Mouse (Mus musculus): ENCODE results near the gene Afg1l. TPM values are rescaled to one million over a fixed set of nuclear protein-coding genes. Genes with fewer than 3 reads are reported as not detected.

Gene Afg1l
- polyA plus RNA-seq, 1 experiment from 2014 or later, result 8.3 TPM

GRCm38 (mm10) chr10:42457557-42458191, 20.7 kb downstream of the Afg1l start:
- Histone ChIP-seq H3K27ac (ENCODE audit: low read depth) (peak overlapping the region; percentile 22; the same call in 1 of the 2 replicates), H3K9ac (ENCODE audit: low read length) (no peak overlapping the region), H3K36me3 (ENCODE audit: control insufficient read depth, insufficient read depth, low read length) (no peaks in the 10 kb centered on the region), H3K4me1 (replicated peaks; ENCODE audit: control insufficient read depth, insufficient read depth, low read length) (0 out of 2 replicates have a peak, but pooled peaks cover 2% of the 10 kb centered on the region), H3K4me3 (ENCODE audit: low read depth, low read length) (no peak overlapping the region), H3K9me3 (ENCODE audit: control insufficient read depth, low read length) (peaks cover 10% of the 10 kb centered on the region; the same call in 1 of the 2 replicates), H3K27me3 (replicated peaks; ENCODE audit: control insufficient read depth, insufficient read depth, low read length) (no peaks in the 10 kb centered on the region), H3K4me2 (ENCODE audit: low read length) (no peak overlapping the region)
- no peak for ATAC-seq (replicated peaks; ENCODE audit: low FRiP score, low TSS enrichment, low read depth)
- no peak for DNase-seq (ENCODE audit: low spot score)
- WGBS, result 67% methylated on average over 9 of the region's 9 CpGs

DNA sequence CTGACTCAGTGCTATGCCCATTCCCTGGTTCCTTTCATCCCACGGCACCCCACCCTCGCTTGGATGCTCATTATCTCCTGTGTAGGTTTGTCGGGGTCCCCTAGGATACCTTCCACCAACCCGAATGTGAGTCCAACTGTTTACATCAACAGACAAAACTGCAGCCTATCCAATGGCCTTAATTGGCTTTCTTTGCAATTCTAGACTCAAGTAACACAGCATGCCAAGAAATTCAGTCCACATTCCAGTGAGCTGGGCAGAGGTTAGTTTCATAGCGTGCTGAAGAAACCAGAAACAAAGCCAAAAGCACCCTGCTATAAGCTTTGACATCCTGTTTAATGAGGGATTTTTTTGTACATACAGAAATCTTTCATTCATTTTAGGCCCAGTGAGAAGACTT, 22.4 kb downstream of the Afg1l start:
- H3K9ac ChIP-seq (ENCODE audit: low read length), result no peak overlapping the region
- no peak overlapping the region for H3K4me3 ChIP-seq (ENCODE audit: low read depth, low read length)
- H3K36me3 ChIP-seq (ENCODE audit: control insufficient read depth, insufficient read depth, low read length), result no peaks in the 10 kb centered on the region
- H3K4me2 ChIP-seq (ENCODE audit: low read length), result no peak overlapping the region
- H3K4me1 ChIP-seq (replicated peaks; ENCODE audit: control insufficient read depth, insufficient read depth, low read length), result 0 out of 2 replicates have a peak, but pooled peaks cover 2% of the 10 kb centered on the region
- no peak for DNase-seq (ENCODE audit: low spot score)
- ATAC-seq (replicated peaks; ENCODE audit: low FRiP score, low TSS enrichment, low read depth), result no peak
- H3K27me3 ChIP-seq (replicated peaks; ENCODE audit: control insufficient read depth, insufficient read depth, low read length), result no peaks in the 10 kb centered on the region
- no peak overlapping the region for H3K27ac ChIP-seq (ENCODE audit: low read depth)
- 72% methylated on average over 5 of the region's 5 CpGs for WGBS
- H3K9me3 ChIP-seq (ENCODE audit: control insufficient read depth, low read length), result peaks cover 10% of the 10 kb centered on the region; the same call in 1 of the 2 replicates

- Histone ChIP-seq H3K9me3 (ENCODE audit: control insufficient read depth, low read length) (peaks cover 8% of the 10 kb centered on the region; the same call in 1 of the 2 replicates), H3K4me1 (replicated peaks; ENCODE audit: control insufficient read depth, insufficient read depth, low read length) (0 out of 2 replicates have a peak, but pooled peaks cover 2% of the 10 kb centered on the region), H3K27me3 (replicated peaks; ENCODE audit: control insufficient read depth, insufficient read depth, low read length) (no peaks in the 10 kb centered on the region), H3K27ac (ENCODE audit: low read depth) (no peak overlapping the region), H3K9ac (ENCODE audit: low read length) (no peak overlapping the region), H3K36me3 (ENCODE audit: control insufficient read depth, insufficient read depth, low read length) (no peaks in the 10 kb centered on the region), H3K4me3 (ENCODE audit: low read depth, low read length) (no peak overlapping the region), H3K4me2 (ENCODE audit: low read length) (no peak overlapping the region)
- ATAC-seq (replicated peaks; ENCODE audit: low FRiP score, low TSS enrichment, low read depth) (no peak), DNase-seq (ENCODE audit: low spot score) (no peak)
- WGBS, result 82% methylated on average over 6 of the region's 6 CpGs
These were observed 23.7 kb downstream of the Afg1l start for GRCm38 (mm10) chr10:42454690-42455089.

DNA sequence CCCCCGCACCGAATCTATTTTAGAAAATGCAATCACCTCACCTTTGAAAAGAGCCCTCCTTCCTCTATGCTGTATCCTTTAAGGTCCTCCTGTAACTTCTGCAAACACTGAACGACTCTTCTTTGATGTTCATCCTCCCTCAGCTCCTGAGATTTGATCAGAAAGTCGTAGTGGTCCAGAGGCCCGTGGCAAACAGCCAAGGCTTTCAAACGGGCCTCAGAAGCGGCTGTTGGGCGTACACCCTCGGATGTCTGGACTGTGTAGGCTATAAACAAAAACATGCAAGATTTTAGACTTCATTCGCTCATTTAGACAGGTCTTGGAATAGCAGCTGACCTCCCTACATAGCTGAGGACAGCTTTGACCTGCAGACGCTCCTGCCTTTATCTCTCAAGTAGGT, 24.1 kb downstream of the Afg1l start:
- 60% methylated on average over 11 of the region's 11 CpGs for WGBS
- Histone ChIP-seq H3K27me3 (replicated peaks; ENCODE audit: control insufficient read depth, insufficient read depth, low read length) (no peaks in the 10 kb centered on the region), H3K4me1 (replicated peaks; ENCODE audit: control insufficient read depth, insufficient read depth, low read length) (0 out of 2 replicates have a peak, but pooled peaks cover 2% of the 10 kb centered on the region), H3K9ac (ENCODE audit: low read length) (no peak overlapping the region), H3K27ac (ENCODE audit: low read depth) (no peak overlapping the region), H3K4me2 (ENCODE audit: low read length) (no peak overlapping the region), H3K4me3 (ENCODE audit: low read depth, low read length) (no peak overlapping the region), H3K36me3 (ENCODE audit: control insufficient read depth, insufficient read depth, low read length) (no peaks in the 10 kb centered on the region), H3K9me3 (ENCODE audit: control insufficient read depth, low read length) (peaks cover 4% of the 10 kb centered on the region; the same call in 1 of the 2 replicates)
- ATAC-seq (replicated peaks; ENCODE audit: low FRiP score, low TSS enrichment, low read depth), result no peak
- DNase-seq (ENCODE audit: low spot score), result no peak

DNA sequence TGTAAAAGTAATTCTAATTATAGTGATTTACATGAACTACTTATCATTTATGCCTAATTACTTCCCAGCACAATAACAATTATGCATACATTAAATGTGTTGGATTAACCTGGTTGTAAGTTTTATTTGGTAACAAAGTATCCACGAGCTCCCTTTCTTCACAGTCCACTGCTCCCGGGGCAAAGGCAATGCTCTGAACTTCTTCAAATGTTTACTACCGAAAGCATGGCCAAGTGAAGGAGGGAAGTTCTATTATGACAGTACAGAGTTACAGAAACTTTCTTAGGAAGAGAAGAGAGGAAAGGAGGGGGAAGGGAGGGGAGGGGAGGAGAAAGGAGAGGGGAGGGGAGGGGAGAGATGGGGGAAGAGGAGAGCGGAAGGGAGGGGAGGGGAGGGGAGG, 28.7 kb downstream of the Afg1l start:
- no peaks in the 10 kb centered on the region for H3K9me3 ChIP-seq (ENCODE audit: control insufficient read depth, low read length)
- no peaks in the 10 kb centered on the region for H3K27me3 ChIP-seq (replicated peaks; ENCODE audit: control insufficient read depth, insufficient read depth, low read length)
- H3K36me3 ChIP-seq (ENCODE audit: control insufficient read depth, insufficient read depth, low read length), result no peaks in the 10 kb centered on the region
- 49% methylated on average over 3 of the region's 4 CpGs for WGBS
- DNase-seq (ENCODE audit: low spot score), result no peak
- H3K4me3 ChIP-seq (ENCODE audit: low read depth, low read length), result no peak overlapping the region
- H3K9ac ChIP-seq (ENCODE audit: low read length), result no peak overlapping the region
- H3K4me2 ChIP-seq (ENCODE audit: low read length), result no peak overlapping the region
- ATAC-seq (replicated peaks; ENCODE audit: low FRiP score, low TSS enrichment, low read depth), result no peak
- H3K27ac ChIP-seq (ENCODE audit: low read depth), result no peak overlapping the region
- 0 out of 2 replicates have a peak, but pooled peaks cover under 1% of the 10 kb centered on the region for H3K4me1 ChIP-seq (replicated peaks; ENCODE audit: control insufficient read depth, insufficient read depth, low read length)

DNA sequence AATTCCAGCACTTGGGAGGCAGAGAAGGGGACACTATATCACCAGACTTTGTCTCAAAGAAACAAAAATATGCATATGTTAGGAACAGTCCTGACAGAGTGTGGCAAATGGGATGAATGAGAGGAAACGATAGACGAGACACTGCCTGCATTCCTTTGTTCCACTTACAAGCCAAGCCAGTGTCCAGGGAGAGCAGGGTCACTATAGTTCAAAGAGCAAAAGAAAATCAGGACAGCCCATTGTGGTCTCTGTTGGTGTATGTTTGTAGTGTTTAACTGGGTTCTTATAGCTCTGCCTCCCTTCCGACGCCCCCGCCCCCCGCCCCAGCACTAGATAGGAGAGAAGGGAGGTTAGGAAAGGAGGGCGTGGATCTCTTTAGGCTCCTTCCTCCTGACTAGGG, 30.0 kb downstream of the Afg1l start:
- H3K27me3 ChIP-seq (replicated peaks; ENCODE audit: control insufficient read depth, insufficient read depth, low read length), result no peaks in the 10 kb centered on the region
- H3K9me3 ChIP-seq (ENCODE audit: control insufficient read depth, low read length), result no peaks in the 10 kb centered on the region
- H3K27ac ChIP-seq (ENCODE audit: low read depth), result no peak overlapping the region
- H3K4me3 ChIP-seq (ENCODE audit: low read depth, low read length), result no peak overlapping the region
- no peaks in the 10 kb centered on the region for H3K4me1 ChIP-seq (replicated peaks; ENCODE audit: control insufficient read depth, insufficient read depth, low read length)
- 51% methylated on average over 7 of the region's 7 CpGs for WGBS
- no peak for DNase-seq (ENCODE audit: low spot score)
- no peak overlapping the region for H3K4me2 ChIP-seq (ENCODE audit: low read length)
- no peaks in the 10 kb centered on the region for H3K36me3 ChIP-seq (ENCODE audit: control insufficient read depth, insufficient read depth, low read length)
- ATAC-seq (replicated peaks; ENCODE audit: low FRiP score, low TSS enrichment, low read depth), result no peak
- H3K9ac ChIP-seq (ENCODE audit: low read length), result no peak overlapping the region

- H3K4me1 ChIP-seq (replicated peaks; ENCODE audit: control insufficient read depth, insufficient read depth, low read length), result no peaks in the 10 kb centered on the region
- H3K4me3 ChIP-seq (ENCODE audit: low read depth, low read length), result no peak overlapping the region
- no peaks in the 10 kb centered on the region for H3K36me3 ChIP-seq (ENCODE audit: control insufficient read depth, insufficient read depth, low read length)
- 63% methylated on average over 9 of the region's 9 CpGs for WGBS
- no peak overlapping the region for H3K27ac ChIP-seq (ENCODE audit: low read depth)
- H3K4me2 ChIP-seq (ENCODE audit: low read length), result no peak overlapping the region
- no peak for ATAC-seq (replicated peaks; ENCODE audit: low FRiP score, low TSS enrichment, low read depth)
- H3K27me3 ChIP-seq (replicated peaks; ENCODE audit: control insufficient read depth, insufficient read depth, low read length), result no peaks in the 10 kb centered on the region
- H3K9me3 ChIP-seq (ENCODE audit: control insufficient read depth, low read length), result no peaks in the 10 kb centered on the region
- no peak overlapping the region for H3K9ac ChIP-seq (ENCODE audit: low read length)
- no peak for DNase-seq (ENCODE audit: low spot score)
These were observed 32.2 kb downstream of the Afg1l start for GRCm38 (mm10) chr10:42446145-42446544.

DNA sequence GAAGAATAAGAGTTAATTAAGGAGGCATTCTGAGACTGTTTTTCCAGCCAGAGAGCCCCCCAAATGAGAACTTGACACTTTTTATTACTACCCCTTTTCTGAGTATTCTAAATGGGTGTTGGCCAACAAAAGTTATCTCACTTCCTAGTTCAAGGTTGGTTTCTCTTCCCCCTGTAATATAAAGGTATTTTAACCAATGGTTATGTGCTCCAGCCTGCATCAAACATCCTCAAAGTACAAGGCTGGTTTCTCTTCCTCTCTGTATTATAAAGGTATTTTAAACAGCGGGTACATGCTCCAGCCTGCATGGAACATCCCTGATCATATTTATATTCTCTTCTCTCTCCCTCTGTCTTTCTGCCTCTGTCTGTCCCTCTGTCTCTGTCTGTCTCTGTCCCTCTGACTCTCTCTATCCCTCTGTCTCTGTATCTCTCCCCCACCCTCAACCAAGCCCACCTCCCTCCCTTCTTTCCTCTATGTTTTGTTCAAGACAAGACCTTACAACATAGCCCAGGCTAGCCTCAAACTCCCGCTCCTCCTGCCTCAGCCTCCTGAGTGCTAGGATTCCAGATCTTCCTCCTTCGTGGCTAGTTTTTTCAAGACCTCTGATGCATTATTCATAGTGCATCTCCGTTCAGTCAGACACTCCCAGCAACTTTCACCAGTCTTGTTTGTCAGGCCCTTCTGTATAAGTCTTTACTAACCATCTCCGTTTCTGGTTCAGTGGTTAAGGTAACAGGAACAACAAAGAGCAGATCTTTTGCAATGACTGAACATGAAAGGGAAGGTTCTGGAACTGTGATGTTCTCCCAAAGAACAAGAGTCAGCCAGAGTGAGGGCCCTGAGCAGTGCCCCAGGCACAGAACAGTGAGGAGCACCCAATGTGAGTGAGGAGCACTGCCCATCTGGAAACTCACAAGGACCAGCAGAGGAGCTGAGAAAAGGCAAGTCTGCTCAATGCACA, 41.2 kb downstream of the Afg1l start:
- H3K9ac ChIP-seq (ENCODE audit: low read length), result no peak overlapping the region
- H3K36me3 ChIP-seq (ENCODE audit: control insufficient read depth, insufficient read depth, low read length), result no peaks in the 10 kb centered on the region
- no peak overlapping the region for H3K27ac ChIP-seq (ENCODE audit: low read depth)
- no peaks in the 10 kb centered on the region for H3K27me3 ChIP-seq (replicated peaks; ENCODE audit: control insufficient read depth, insufficient read depth, low read length)
- no peak overlapping the region for H3K4me2 ChIP-seq (ENCODE audit: low read length)
- H3K9me3 ChIP-seq (ENCODE audit: control insufficient read depth, low read length), result 0 out of 2 replicates have a peak, but pooled peaks cover 2% of the 10 kb centered on the region
- WGBS, result 90% methylated on average over 5 of the region's 5 CpGs
- H3K4me1 ChIP-seq (replicated peaks; ENCODE audit: control insufficient read depth, insufficient read depth, low read length), result no peaks in the 10 kb centered on the region
- DNase-seq (ENCODE audit: low spot score), result no peak
- ATAC-seq (replicated peaks; ENCODE audit: low FRiP score, low TSS enrichment, low read depth), result no peak
- no peak overlapping the region for H3K4me3 ChIP-seq (ENCODE audit: low read depth, low read length)

Data from intestine, embryonic 14.5 days (tissue).